Mouse (Mus musculus) liver, postnatal 0 days (tissue): ENCODE measurements around the gene Tctex1d2.

ENCODE experiments used
- CTCF ChIP-seq: sonication (generic); IDR thresholded peaks from 2 replicates; pipeline ENCODE4 v1.5.1; 2016; ENCODE audit warnings: antibody characterized with exemption, low read depth
- EP300 ChIP-seq: IDR thresholded peaks from 2 replicates; pipeline ENCODE4 v1.6.1; 2016; ENCODE audit warnings: antibody characterized with exemption, low read depth, mild to moderate bottlenecking

DNA sequence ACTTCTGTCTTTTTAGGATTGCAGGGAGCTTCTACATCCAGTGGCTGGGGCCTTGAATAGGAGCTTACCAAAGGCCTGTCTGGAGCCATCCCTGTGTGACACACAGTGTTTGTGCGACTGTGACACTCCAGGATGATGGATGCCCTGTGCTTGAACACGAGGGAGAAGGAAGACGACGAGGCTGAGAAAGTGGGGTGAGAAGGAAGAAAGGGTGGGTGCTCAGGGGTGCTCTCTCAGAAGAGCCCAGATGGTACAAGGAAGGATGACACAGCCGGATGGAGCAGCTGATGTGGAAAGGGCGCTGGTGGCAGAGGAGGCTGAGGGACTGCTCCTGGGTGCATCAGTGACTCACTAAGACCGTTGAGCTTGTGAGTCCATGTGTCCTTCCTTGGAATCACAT is 19.2 kb upstream of the Tctex1d2 start, which contains the start of gene Tm4sf19:
- TF ChIP-seq CTCF (no peak), EP300 (no peak)
